Mouse (Mus musculus): ENCODE measurements around the gene Rpl28. TPM values are rescaled to one million over a fixed set of nuclear protein-coding genes. Genes with fewer than 3 reads are reported as not detected.
A peak's percentile ranks its signal among the peaks of the same experiment; 100 is the strongest.

The Rpl28 gene
- total RNA-seq, 2 experiments from 2014 or later, result 726 to 732 TPM

DNA sequence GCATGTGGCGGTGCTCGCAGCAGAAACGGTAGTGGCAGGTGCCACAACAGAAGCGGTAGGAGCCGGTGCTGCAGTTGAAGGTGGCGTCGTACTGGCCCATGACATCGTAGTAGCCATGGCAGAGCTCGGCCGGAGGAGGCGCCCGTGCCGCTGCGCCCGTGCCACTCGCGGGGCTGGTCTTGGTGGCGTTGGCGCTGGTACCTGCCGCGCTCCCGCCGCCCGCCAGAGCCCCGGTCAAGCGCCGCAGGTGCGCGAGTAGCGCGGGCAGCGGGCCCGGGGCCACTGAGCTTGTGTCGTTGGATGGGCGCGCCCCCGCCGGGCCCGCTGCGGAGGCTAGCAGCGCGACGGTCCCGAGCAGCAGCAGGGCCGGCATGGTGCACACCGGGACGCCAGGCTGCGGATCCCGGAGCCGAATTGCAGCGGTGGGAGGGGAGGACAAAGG lies 43.7 kb downstream of the Rpl28 start:
- peak; percentile 67 for DNase-seq

DNA sequence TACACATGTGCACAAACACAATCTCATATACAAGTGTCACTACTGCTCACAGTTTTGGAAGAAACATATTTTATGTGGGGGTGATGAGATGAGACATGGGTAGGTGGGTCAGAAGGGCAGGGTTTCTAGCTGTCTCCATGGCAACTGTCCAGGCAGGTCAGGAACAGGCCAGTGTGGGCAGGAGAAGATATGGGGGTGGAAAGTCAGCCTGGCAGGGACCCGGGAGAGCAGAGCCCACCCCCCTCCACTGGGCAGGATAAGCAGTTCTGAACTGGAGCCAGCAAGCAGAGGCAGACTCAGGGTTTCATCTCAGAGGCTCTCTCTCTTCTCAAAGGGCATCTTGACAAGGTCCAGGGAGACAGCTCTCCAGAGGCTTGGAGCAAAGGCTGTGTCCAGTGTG lies 45.0 kb downstream of the Rpl28 start:
- DNase-seq, result no peak

DNA sequence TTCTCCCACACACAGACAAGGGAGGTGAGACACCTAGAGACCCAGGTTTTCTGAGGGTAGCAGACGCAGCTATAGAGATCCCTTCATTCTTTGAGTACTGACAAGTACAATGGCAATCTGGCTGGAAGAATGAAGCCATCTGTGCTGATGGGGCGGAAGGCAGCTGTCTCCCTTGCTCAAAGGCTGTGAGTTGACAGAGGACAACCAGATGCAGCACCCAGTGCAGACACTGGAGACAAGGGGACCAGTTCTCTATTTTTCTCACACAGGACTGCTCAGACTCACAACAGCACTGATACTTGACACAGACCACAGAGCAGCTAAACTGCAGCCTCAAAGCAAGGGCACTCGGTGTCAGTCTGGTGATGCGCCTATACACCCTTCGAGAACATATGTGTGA lies 49.4 kb downstream of the Rpl28 start:
- no peak for DNase-seq

DNA sequence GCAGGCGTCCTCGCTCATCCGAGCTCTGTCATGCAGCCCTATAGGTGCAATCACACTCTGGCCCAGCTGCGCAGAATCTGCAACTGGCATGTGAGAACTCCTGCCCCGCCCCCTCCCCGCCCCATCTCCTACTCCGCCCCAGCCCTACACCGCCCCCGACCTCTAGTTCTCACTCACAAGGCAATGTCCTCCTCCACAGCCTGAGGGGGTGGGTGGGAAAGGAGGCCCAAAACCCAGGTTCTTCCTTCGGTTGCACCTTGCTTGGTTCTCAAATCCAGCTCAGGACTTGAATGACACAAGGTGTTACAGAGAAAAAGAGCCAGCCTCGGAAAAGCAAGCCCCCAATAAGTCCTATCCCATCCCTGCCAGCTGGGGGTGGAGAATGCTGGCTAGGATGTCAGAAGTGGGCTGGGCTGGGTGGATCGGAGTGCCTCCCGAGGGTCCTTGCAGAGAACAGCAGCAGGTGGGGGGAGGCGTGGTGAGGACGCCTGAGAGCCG lies 50.0 kb downstream of the Rpl28 start:
- DNase-seq, result no peak

DNA sequence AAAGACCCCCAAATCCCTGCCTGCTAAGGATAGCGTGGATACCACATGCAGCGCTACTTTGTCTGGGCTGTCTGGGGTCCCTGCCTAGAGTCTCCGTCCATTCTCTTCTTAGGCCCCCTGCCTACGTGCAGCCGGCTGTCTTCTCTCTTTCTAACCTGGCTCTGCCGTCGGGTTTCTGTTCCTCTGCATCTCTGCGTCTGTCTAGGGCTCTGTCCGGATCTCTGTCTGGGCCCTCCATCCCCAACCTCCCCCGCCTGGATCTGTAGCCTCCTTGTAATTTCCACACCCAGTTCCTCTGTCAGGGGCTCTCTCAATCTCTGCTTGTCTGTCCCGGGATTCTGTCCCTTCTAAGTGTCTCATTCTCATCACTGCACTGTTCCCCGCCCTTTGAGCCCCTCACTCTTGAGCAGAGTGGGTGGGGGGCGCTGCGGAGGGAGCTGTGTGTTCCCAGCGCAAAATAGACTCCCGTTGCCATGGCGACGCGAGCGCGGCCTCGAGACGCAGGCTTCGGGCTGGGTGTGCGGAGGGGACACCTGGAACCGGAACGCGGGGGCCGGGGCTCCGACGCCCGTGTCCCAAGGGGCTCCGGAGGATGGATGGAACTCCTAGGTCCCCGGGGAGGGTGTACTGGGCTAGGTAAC lies 51.0 kb downstream of the Rpl28 start:
- DNase-seq, result no peak

DNA sequence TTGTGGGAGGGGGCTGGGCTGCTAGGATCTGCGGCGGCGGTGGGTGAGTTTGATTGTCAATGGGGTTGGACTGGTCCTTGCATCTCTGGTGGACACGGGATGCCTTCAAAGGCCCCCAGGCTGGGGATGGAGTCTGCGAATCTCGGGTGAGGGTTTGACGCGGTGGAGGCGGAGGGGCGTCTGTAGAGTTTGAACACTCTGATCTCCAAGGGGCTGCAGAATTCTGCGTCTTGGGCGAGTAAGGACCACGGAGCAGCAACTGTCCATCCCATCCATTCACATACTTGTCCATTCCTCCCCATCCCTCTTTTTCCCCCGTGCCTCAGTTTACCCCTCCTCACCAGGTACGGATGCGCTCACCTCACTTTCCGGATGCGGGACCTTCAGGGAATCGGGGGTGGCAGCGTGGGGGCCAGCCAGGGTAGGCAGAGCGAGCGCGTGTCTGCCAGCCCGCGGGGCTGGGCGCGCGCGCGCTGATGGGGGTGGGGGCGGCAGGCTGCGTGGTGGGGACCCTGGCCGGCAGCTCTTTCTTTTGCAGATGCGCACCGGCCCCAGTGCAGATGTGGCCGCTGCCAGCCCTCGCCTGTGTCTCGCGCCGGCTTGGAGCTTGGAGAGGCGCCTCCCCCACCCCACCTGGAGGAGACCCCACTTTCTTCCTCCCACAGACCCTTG lies 51.7 kb downstream of the Rpl28 start, which contains the start of gene Shisa7:
TSS of gene Shisa7 (minus strand) at position 452 of the 672 bp plus-strand sequence.
- DNase-seq, result no peak

Other genes with a start within 250 kb of the Rpl28 start
- gene Syt5, start 245.3 kb upstream of the Rpl28 start, total RNA-seq (2021), result 1 to 10 TPM; 1.1 to 1.5 TPM
- gene Ptprh, start 188.8 kb upstream of the Rpl28 start, total RNA-seq (2021), result not detected
- 1 to 10 TPM; 6.6 to 8.5 TPM for gene Tmem86b, start 161.5 kb upstream of the Rpl28 start, total RNA-seq (2021)
- 10 to 100 TPM; 79.1 to 81.3 TPM for gene Ppp6r1, start 133.9 kb upstream of the Rpl28 start, total RNA-seq (2021)
- 10 to 100 TPM; 51.5 to 54.7 TPM for gene Hspbp1, start 107.8 kb upstream of the Rpl28 start, total RNA-seq (2021)
- 1 to 10 TPM; 4.1 to 5.9 TPM for gene Brsk1, start 102.3 kb upstream of the Rpl28 start, total RNA-seq (2021)
- gene Tmem150b, start 67.6 kb upstream of the Rpl28 start, total RNA-seq (2021), result under 1 TPM in 1 of 2 experiments, not detected in 1; 0.12 TPM
- 10 to 100 TPM; 41.6 to 43.5 TPM for gene Kmt5c, start 52.8 kb upstream of the Rpl28 start, total RNA-seq (2021)
- gene Cox6b2, start 39.8 kb upstream of the Rpl28 start, total RNA-seq (2021), result 10 to 100 TPM; 11.7 to 16.9 TPM
- gene Fam71e2, start 21.6 kb upstream of the Rpl28 start, total RNA-seq (2021), result not detected
- under 1 TPM in 1 of 2 experiments, not detected in 1; 0.23 TPM for gene Il11, start 10.0 kb upstream of the Rpl28 start, total RNA-seq (2021)
- not detected for gene Tmem190, start 9.9 kb upstream of the Rpl28 start, total RNA-seq (2021)
- gene Tmem238, start 3.2 kb upstream of the Rpl28 start, total RNA-seq (2021), result 1 to 10 TPM; 2.7 to 5.1 TPM
- 100 to 1,000 TPM; 281 to 285 TPM for gene Ube2s, start 19.7 kb downstream of the Rpl28 start, total RNA-seq (2021)
- gene Shisa7, start 51.8 kb downstream of the Rpl28 start, total RNA-seq (2021), result under 1 TPM in 1 of 2 experiments, not detected in 1; 0.20 TPM
- gene Isoc2b, start 77.4 kb downstream of the Rpl28 start, total RNA-seq (2021), result 1 to 10 TPM; 1.6 to 2.3 TPM
- 10 to 100 TPM; 14.7 to 15.5 TPM for gene Isoc2a, start 84.3 kb downstream of the Rpl28 start, total RNA-seq (2021)
- not detected for gene Gm36210, start 113.6 kb downstream of the Rpl28 start, total RNA-seq (2021)
- 10 to 100 TPM; 14.7 to 16.7 TPM for gene Zfp628, start 122.3 kb downstream of the Rpl28 start, total RNA-seq (2021)
- 1 to 10 TPM; 3.9 to 6.2 TPM for gene Nat14, start 129.2 kb downstream of the Rpl28 start, total RNA-seq (2021)
- gene Ssc5d, start 132.9 kb downstream of the Rpl28 start, total RNA-seq (2021), result 10 to 100 TPM in 1 of 2 experiments, 1 to 10 TPM in 1; 8.7 to 11.1 TPM
- 10 to 100 TPM; 10.6 TPM for gene Sbk2, start 171.5 kb downstream of the Rpl28 start, total RNA-seq (2021)
- 10 to 100 TPM; 21.0 to 24.3 TPM for gene Sbk3, start 178.3 kb downstream of the Rpl28 start, total RNA-seq (2021)
- 10 to 100 TPM; 28.4 to 38.0 TPM for gene Zfp579, start 203.3 kb downstream of the Rpl28 start, total RNA-seq (2021)
- 1 to 10 TPM; 6.0 to 6.4 TPM for gene Zfp524, start 221.5 kb downstream of the Rpl28 start, total RNA-seq (2021)
- gene Fiz1, start 221.8 kb downstream of the Rpl28 start, total RNA-seq (2021), result 10 to 100 TPM; 26.4 to 26.9 TPM
- gene Gm44973, start 222.6 kb downstream of the Rpl28 start, total RNA-seq (2021), result not detected
- 10 to 100 TPM; 26.0 to 26.6 TPM for gene Zfp865, start 227.5 kb downstream of the Rpl28 start, total RNA-seq (2021)
- gene Ccdc106, start 227.7 kb downstream of the Rpl28 start, total RNA-seq (2021), result under 1 TPM in 1 of 2 experiments, not detected in 1; 0.61 TPM
- under 1 TPM in 1 of 2 experiments, not detected in 1; 0.57 TPM for gene 4632433K11Rik, start 241.2 kb downstream of the Rpl28 start, total RNA-seq (2021)
- gene Zfp784, start 245.6 kb downstream of the Rpl28 start, total RNA-seq (2021), result 1 to 10 TPM; 5.4 to 6.0 TPM

Measured in heart, postnatal 4 days (tissue).